Mouse (Mus musculus) neural tube, embryonic 13.5 days (tissue): ENCODE measurements around the gene Man2a2. TPM values are rescaled to one million over a fixed set of nuclear protein-coding genes. Genes with fewer than 3 reads are reported as not detected.

Experiments
- polyA plus RNA-seq: library from polyadenylated mRNA; unstranded; fragments of >200 nt; fragmentation: Nextera tagmentation; extraction: Ambion mirVana; gene quantifications from 2 replicates; pipeline ENCODE4 v1.2.1, GENCODE M21; 2015

Man2a2 gene
- polyA plus RNA-seq, 1 experiment from 2014 or later = 23.6 TPM

Other genes with a start within 250 kb of the Man2a2 start
- 22.1 and 23.2 TPM in 2 replicates for gene Sema4b, start 184.5 kb downstream of the Man2a2 start, polyA plus RNA-seq
- gene Cib1, start 138.6 kb downstream of the Man2a2 start, polyA plus RNA-seq = 31.0 and 34.6 TPM in 2 replicates
- gene Gdpgp1, start 138.5 kb downstream of the Man2a2 start, polyA plus RNA-seq = 4.5 TPM in 2 replicates
- gene Ttll13, start 125.0 kb downstream of the Man2a2 start, polyA plus RNA-seq = 1.6 and 2.8 TPM in 2 replicates
- 57.5 and 62.6 TPM in 2 replicates for gene Ngrn, start 110.2 kb downstream of the Man2a2 start, polyA plus RNA-seq
- gene Vps33b, start 101.7 kb downstream of the Man2a2 start, polyA plus RNA-seq = 23.7 and 27.7 TPM in 2 replicates
- 38.3 and 48.2 TPM in 2 replicates for gene Prc1, start 76.9 kb downstream of the Man2a2 start, polyA plus RNA-seq
- gene Rccd1, start 46.9 kb downstream of the Man2a2 start, polyA plus RNA-seq = 12.6 and 15.6 TPM in 2 replicates
- gene Unc45a, start 30.4 kb downstream of the Man2a2 start, polyA plus RNA-seq = 61.3 and 61.7 TPM in 2 replicates
- 22.0 and 24.7 TPM in 2 replicates for gene Hddc3, start 28.3 kb downstream of the Man2a2 start, polyA plus RNA-seq
- 5.8 and 6.2 TPM in 2 replicates for gene Fes, start 16.6 kb upstream of the Man2a2 start, polyA plus RNA-seq
- 4.3 and 4.7 TPM in 2 replicates for gene Furin, start 34.1 kb upstream of the Man2a2 start, polyA plus RNA-seq
- 11.8 and 13.9 TPM in 2 replicates for gene Blm, start 163.7 kb upstream of the Man2a2 start, polyA plus RNA-seq